Mouse (Mus musculus) midbrain, embryonic 14.5 days (tissue): Measurements from ENCODE around the gene Osm. TPM values are rescaled to one million over a fixed set of nuclear protein-coding genes. Genes with fewer than 3 reads are reported as not detected.

ENCODE experiments used
- ATAC-seq: fragments of 200-750 bp; cut with Nextera tagmentation; 2 replicates; pipeline ENCODE4 v1.8.0; 2017; ENCODE audit warnings: moderate number of reproducible peaks, moderate library complexity; ENCODE audit not compliant: low FRiP score, low TSS enrichment
- DNase-seq: peaks from one replicate; pipeline ENCODE4 v3.0.0-alpha.2; 2015
- H3K27ac ChIP-seq: fragments of 300-500 bp; sonication (generic); replicated peaks from 2 replicates; pipeline ENCODE4 v1.5.1; 2014; ENCODE audit warnings: mild to moderate bottlenecking, low read depth, low read length, moderate library complexity
- H3K27me3 ChIP-seq: fragments of 300-500 bp; sonication (generic); 2 replicates; pipeline ENCODE4 v1.6.1; 2014; ENCODE audit warnings: low read length, control low read depth, mixed read lengths; ENCODE audit not compliant: control insufficient read depth, insufficient read depth
- H3K36me3 ChIP-seq: fragments of 300-500 bp; sonication (generic); 2 replicates; pipeline ENCODE4 v1.6.1; 2014; ENCODE audit warnings: low read length, control low read depth; ENCODE audit not compliant: control insufficient read depth, insufficient read depth
- H3K4me1 ChIP-seq: fragments of 300-500 bp; sonication (generic); 2 replicates; pipeline ENCODE4 v1.6.1; 2014; ENCODE audit warnings: mild to moderate bottlenecking, antibody characterized with exemption, low read length, control low read depth; ENCODE audit not compliant: control insufficient read depth, insufficient read depth
- H3K4me2 ChIP-seq: fragments of 300-500 bp; sonication (generic); 2 replicates; pipeline ENCODE4 v1.6.1; 2014; ENCODE audit warnings: mild to moderate bottlenecking, low read length, moderate library complexity
- H3K4me3 ChIP-seq: fragments of 300-500 bp; sonication (generic); replicated peaks from 2 replicates; pipeline ENCODE4 v1.5.1; 2014; ENCODE audit warnings: low read depth, low read length
- H3K9ac ChIP-seq: fragments of 300-500 bp; sonication (generic); replicated peaks from 2 replicates; pipeline ENCODE4 v1.6.1; 2014; ENCODE audit warnings: mild to moderate bottlenecking, low read length, moderate library complexity
- H3K9me3 ChIP-seq: fragments of 300-500 bp; sonication (generic); 2 replicates; pipeline ENCODE4 v1.6.1; 2016; ENCODE audit warnings: low read length, control low read depth, mixed read lengths; ENCODE audit not compliant: control insufficient read depth
- whole genome bisulfite sequencing: fragments of 180-500 bp; shearing (Covaris S2); extraction: QIAGEN DNeasy Blood & Tissue Kit; methylation state at CpG from one replicate; pipeline ENCODE4 v1.1.7; 2014; 5-methylcytosine and 5-hydroxymethylcytosine counted together
- polyA plus RNA-seq: library from polyadenylated mRNA; unstranded; fragments of >200 nt; fragmentation: Nextera tagmentation; extraction: Ambion mirVana; gene quantifications from 2 replicates; pipeline ENCODE4 v1.2.1, GENCODE M21; 2014

The Osm gene
- polyA plus RNA-seq, 1 experiment from 2014 or later: 0.12 TPM

- ATAC-seq (no peak), DNase-seq (no peak)
- WGBS: 68% methylated on average over 2 of the region's 2 CpGs
- H3K9ac ChIP-seq: no peak overlapping the region
- H3K4me3 ChIP-seq: no peak overlapping the region
- H3K9me3 ChIP-seq: no peaks in the 10 kb centered on the region
- H3K4me2 ChIP-seq: no peak overlapping the region
- no peaks in the 10 kb centered on the region for H3K36me3 ChIP-seq
- no peak overlapping the region for H3K27ac ChIP-seq
- H3K27me3 ChIP-seq: no peaks in the 10 kb centered on the region
- H3K4me1 ChIP-seq: no peaks in the 10 kb centered on the region
These were observed 16.7 kb downstream of the Osm start for GRCm38 (mm10) chr11:4252886-4253285.

GRCm38 (mm10) chr11:4256846-4257607 is 20.8 kb downstream of the Osm start, which contains the start of gene Lif:
TSS of gene Lif (plus strand) at chr11:4257557.
- no peaks in the 10 kb centered on the region for H3K27me3 ChIP-seq
- H3K36me3 ChIP-seq: no peaks in the 10 kb centered on the region
- WGBS: 59% methylated on average over 11 of the region's 11 CpGs
- no peak within 1 kb of the TSS for H3K9ac ChIP-seq
- no peak within 1 kb of the TSS for H3K27ac ChIP-seq
- H3K4me3 ChIP-seq: no peak within 1 kb of the TSS
- H3K9me3 ChIP-seq: no peaks in the 10 kb centered on the region
- H3K4me1 ChIP-seq: no peaks in the 10 kb centered on the region
- no peak within 1 kb of the TSS for H3K4me2 ChIP-seq
- ATAC-seq (no peak; the same call in 1 of the 2 replicates), DNase-seq (no peak)

- no peak for ATAC-seq
- H3K4me2 ChIP-seq: no peak overlapping the region
- no peak overlapping the region for H3K4me3 ChIP-seq
- H3K27ac ChIP-seq: no peak overlapping the region
- no peaks in the 10 kb centered on the region for H3K9me3 ChIP-seq
- WGBS: 65% methylated on average over 5 of the region's 5 CpGs
- no peak for DNase-seq
- no peaks in the 10 kb centered on the region for H3K36me3 ChIP-seq
- H3K4me1 ChIP-seq: no peaks in the 10 kb centered on the region
- no peaks in the 10 kb centered on the region for H3K27me3 ChIP-seq
- no peak overlapping the region for H3K9ac ChIP-seq
These were observed 21.5 kb downstream of the Osm start for GRCm38 (mm10) chr11:4257756-4258155.

DNA sequence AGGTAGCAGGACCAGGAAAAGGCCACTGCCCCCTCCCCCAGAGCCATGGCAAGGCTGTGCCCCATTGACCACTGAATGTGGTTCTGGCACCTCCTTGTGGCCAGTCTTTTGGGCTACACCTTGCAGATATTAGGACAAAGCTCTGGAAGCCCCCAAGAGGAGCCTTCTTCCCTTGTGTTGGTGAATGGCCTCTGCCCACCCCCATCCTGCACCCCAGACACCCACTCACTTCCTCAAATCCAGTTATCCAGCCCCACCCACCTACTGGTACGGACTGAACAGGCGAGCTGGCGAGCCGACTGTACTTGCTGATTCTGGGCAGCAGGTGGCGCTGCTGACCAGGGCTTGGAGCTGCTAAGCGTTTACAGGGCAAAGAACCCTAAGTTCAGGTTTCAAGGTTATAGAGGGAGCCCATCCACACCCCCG is 22.4 kb downstream of the Osm start:
- H3K4me3 ChIP-seq: no peak overlapping the region
- WGBS: under 1% methylated on average over 7 of the region's 7 CpGs

GRCm38 (mm10) chr11:4260463-4261187 is 24.4 kb downstream of the Osm start:
- 43% methylated on average over 14 of the region's 14 CpGs for WGBS
- H3K4me2 ChIP-seq: no peak overlapping the region
- ATAC-seq (no peak), DNase-seq (peak; percentile 35)
- H3K27me3 ChIP-seq: peaks cover 10% of the 10 kb centered on the region
- H3K4me3 ChIP-seq: no peak overlapping the region
- no peaks in the 10 kb centered on the region for H3K36me3 ChIP-seq
- H3K4me1 ChIP-seq: no peaks in the 10 kb centered on the region
- no peak overlapping the region for H3K9ac ChIP-seq
- no peak overlapping the region for H3K27ac ChIP-seq
- no peaks in the 10 kb centered on the region for H3K9me3 ChIP-seq

More for the DNA sequence above, 22.4 kb downstream of the Osm start:
- Histone ChIP-seq H3K27ac (no peak overlapping the region), H3K4me1 (no peaks in the 10 kb centered on the region), H3K4me2 (peak overlapping the region; percentile 46), H3K27me3 (no peaks in the 10 kb centered on the region), H3K9me3 (no peaks in the 10 kb centered on the region), H3K36me3 (no peaks in the 10 kb centered on the region), H3K9ac (no peak overlapping the region)
- DNase-seq: peak; percentile 90
- peak; percentile 50 for ATAC-seq

GRCm38 (mm10) chr11:4261188-4261494 is 24.9 kb downstream of the Osm start:
- no peaks in the 10 kb centered on the region for H3K4me1 ChIP-seq
- H3K27ac ChIP-seq: no peak overlapping the region
- ATAC-seq (no peak), DNase-seq (peak; percentile 57)
- 42% methylated on average over 7 of the region's 7 CpGs for WGBS
- peaks cover 15% of the 10 kb centered on the region for H3K27me3 ChIP-seq
- no peak overlapping the region for H3K9ac ChIP-seq
- H3K4me3 ChIP-seq: no peak overlapping the region
- H3K9me3 ChIP-seq: no peaks in the 10 kb centered on the region
- H3K4me2 ChIP-seq: no peak overlapping the region
- H3K36me3 ChIP-seq: no peaks in the 10 kb centered on the region

- Histone ChIP-seq H3K27me3 (peaks cover 21% of the 10 kb centered on the region), H3K9ac (no peak overlapping the region), H3K4me3 (no peak overlapping the region), H3K4me1 (0 out of 2 replicates have a peak, but pooled peaks cover 3% of the 10 kb centered on the region), H3K27ac (no peak overlapping the region), H3K9me3 (no peaks in the 10 kb centered on the region), H3K4me2 (no peak overlapping the region), H3K36me3 (no peaks in the 10 kb centered on the region)
- WGBS: 34% methylated on average over 5 of the region's 5 CpGs
- peak; percentile 77 for DNase-seq
- ATAC-seq: no peak
These were observed 25.7 kb downstream of the Osm start for GRCm38 (mm10) chr11:4261969-4262368.

- H3K4me3 ChIP-seq: no peak overlapping the region
- 21% methylated on average over 7 of the region's 7 CpGs for WGBS
- no peak for DNase-seq
- H3K9me3 ChIP-seq: no peaks in the 10 kb centered on the region
- H3K27me3 ChIP-seq: peaks cover 30% of the 10 kb centered on the region
- H3K9ac ChIP-seq: no peak overlapping the region
- no peak for ATAC-seq
- 0 out of 2 replicates have a peak, but pooled peaks cover 4% of the 10 kb centered on the region for H3K4me1 ChIP-seq
- no peak overlapping the region for H3K27ac ChIP-seq
- no peak overlapping the region for H3K4me2 ChIP-seq
- no peaks in the 10 kb centered on the region for H3K36me3 ChIP-seq
These were observed 26.6 kb downstream of the Osm start for GRCm38 (mm10) chr11:4262847-4263246.
